Mouse (Mus musculus) ES-E14 (cell line): ENCODE measurements around the gene Gpr107. TPM values are rescaled to one million over a fixed set of nuclear protein-coding genes. Genes with fewer than 3 reads are reported as not detected.

ENCODE experiments used
- DNase-seq: peaks from one replicate; pipeline ENCODE4 v3.0.0-alpha.2; 2013; ENCODE audit warnings: low read depth, low spot score
- H3K27ac ChIP-seq: 2 replicates; pipeline ENCODE4 v1.5.1; 2012; ENCODE audit warnings: low read depth, mild to moderate bottlenecking, low read length, moderate library complexity, mixed read lengths; ENCODE audit not compliant: poor library complexity, insufficient read depth, severe bottlenecking
- H3K36me3 ChIP-seq: 2 replicates; pipeline ENCODE4 v1.6.1; 2012; ENCODE audit warnings: mild to moderate bottlenecking, low read length, moderate library complexity, mixed read lengths; ENCODE audit not compliant: control insufficient read depth, poor library complexity, insufficient read depth, severe bottlenecking
- H3K4me1 ChIP-seq, 2 experiments: fragments of 150-350 bp in 1 of 2; sonication (generic) in 1 of 2; 2 replicates each; pipeline ENCODE4 v1.6.1; 2012; ENCODE audit warnings: low read length in 2 of 2, mild to moderate bottlenecking in 1 of 2, mixed read lengths in 1 of 2; ENCODE audit not compliant: control insufficient read depth in 2 of 2, insufficient read depth in 2 of 2, poor library complexity in 1 of 2
- H3K4me3 ChIP-seq, 2 experiments: fragments of 150-350 bp in 1 of 2; sonication (generic) in 1 of 2; 2 replicates each; pipeline ENCODE4 v1.5.1; 2012; ENCODE audit warnings: low read length in 2 of 2, low read depth in 1 of 2, mild to moderate bottlenecking in 1 of 2, mixed read lengths in 1 of 2; ENCODE audit not compliant: insufficient read depth in 1 of 2, poor library complexity in 1 of 2, severe bottlenecking in 1 of 2
- H3K9ac ChIP-seq: 2 replicates; pipeline ENCODE4 v1.6.1; 2012; ENCODE audit warnings: low read depth, mild to moderate bottlenecking, low read length, mixed read lengths; ENCODE audit not compliant: poor library complexity, insufficient read depth, severe bottlenecking
- H3K9me3 ChIP-seq: fragments of 150-350 bp; sonication (generic); 2 replicates; pipeline ENCODE4 v1.6.1; 2012; ENCODE audit warnings: low read depth, mild to moderate bottlenecking, low read length; ENCODE audit not compliant: control insufficient read depth, insufficient read depth
- CHD2 ChIP-seq: IDR thresholded peaks from 2 replicates; pipeline ENCODE4 v1.6.1; 2014; ENCODE audit warnings: mild to moderate bottlenecking, low read depth, low read length, inconsistent platforms
- HCFC1 ChIP-seq: IDR thresholded peaks from 2 replicates; pipeline ENCODE4 v1.6.1; 2012; ENCODE audit warnings: low read length, inconsistent platforms, borderline replicate concordance; ENCODE audit not compliant: insufficient read depth
- MAFK ChIP-seq: IDR thresholded peaks from 2 replicates; pipeline ENCODE4 v1.6.1; 2014; ENCODE audit warnings: mild to moderate bottlenecking, low read depth, low read length, inconsistent platforms; ENCODE audit not compliant: insufficient read depth
- ZC3H11A ChIP-seq: IDR thresholded peaks from 2 replicates; pipeline ENCODE4 v1.6.1; 2012; ENCODE audit warnings: low read depth, mild to moderate bottlenecking, inconsistent platforms, low read length, borderline replicate concordance
- ZNF384 ChIP-seq: IDR thresholded peaks from 2 replicates; pipeline ENCODE4 v1.6.1; 2012; ENCODE audit warnings: low read depth, low read length, inconsistent platforms
- in situ Hi-C, 2 experiments: fragments of 600-800 bp; cut with MboI; formaldehyde crosslinking; loops; one replicate each; pipeline ENCODE4 v1.15.1; 2025; ENCODE audit warnings: low sequenced_read_pairs in 2 of 2, inconsistent platforms in 1 of 2; ENCODE audit not compliant: unreplicated experiment in 2 of 2
- total RNA-seq: library from RNA; depleted of rRNA; stranded (reverse); fragments of 300-350 nt; gene quantifications from 2 replicates; pipeline ENCODE4 v1.2.3, GENCODE M21; 2012

The Gpr107 gene
- total RNA-seq, 1 experiment: 111 TPM

GRCm38 (mm10) chr2:31106621-31107320 is 45.3 kb upstream of the Gpr107 start:
- TF ChIP-seq ZC3H11A (no peak), CHD2 (no peak), ZNF384 (no peak), MAFK (no peak), HCFC1 (no peak)
- H3K9me3 ChIP-seq: no peaks in the 10 kb centered on the region
- H3K9ac ChIP-seq: no peak overlapping the region
- H3K36me3 ChIP-seq: no peaks in the 10 kb centered on the region
- DNase-seq: no peak
- no peak overlapping the region for H3K4me3 ChIP-seq
- peaks cover 12 to 22% of the 10 kb centered on the region in 2 experiments for H3K4me1 ChIP-seq
- in situ Hi-C loops: no loop called here
- no peak overlapping the region for H3K27ac ChIP-seq

DNA sequence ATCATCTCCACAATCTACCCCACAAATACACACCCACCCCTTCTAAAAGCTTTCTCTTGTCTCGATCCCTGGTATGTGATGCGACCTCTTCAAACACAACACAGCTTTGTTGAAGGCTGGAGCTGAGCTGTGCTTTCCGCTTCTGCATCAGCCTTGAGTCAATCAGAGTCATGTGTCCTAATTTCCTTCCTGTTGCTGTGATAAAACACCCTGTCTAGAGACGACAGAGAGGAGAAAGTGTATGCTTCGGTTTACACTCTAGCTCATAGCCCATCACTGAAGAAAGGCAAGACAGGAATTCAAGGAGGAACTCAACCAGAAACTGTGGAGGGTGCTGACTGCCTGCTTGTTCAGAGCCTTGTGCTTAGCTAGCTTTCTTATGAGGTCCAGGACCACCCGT is 43.9 kb upstream of the Gpr107 start:
- Histone ChIP-seq H3K4me3 (no peak overlapping the region), H3K27ac (no peak overlapping the region), H3K9me3 (no peaks in the 10 kb centered on the region), H3K9ac (no peak overlapping the region), H3K36me3 (no peaks in the 10 kb centered on the region), H3K4me1 (peaks cover 12 to 22% of the 10 kb centered on the region in 2 experiments)
- in situ Hi-C loops: no loop called here
- TF ChIP-seq ZC3H11A (no peak), HCFC1 (no peak), CHD2 (no peak), ZNF384 (no peak), MAFK (no peak)
- no peak for DNase-seq

GRCm38 (mm10) chr2:31109960-31110548 is 42.1 kb upstream of the Gpr107 start:
- Histone ChIP-seq H3K4me3 (no peak overlapping the region), H3K4me1 (peaks cover 12 to 22% of the 10 kb centered on the region in 2 experiments), H3K9ac (no peak overlapping the region), H3K9me3 (no peaks in the 10 kb centered on the region), H3K27ac (no peak overlapping the region), H3K36me3 (no peaks in the 10 kb centered on the region)
- DNase-seq: no peak
- TF ChIP-seq CHD2 (no peak), HCFC1 (no peak), ZNF384 (no peak), ZC3H11A (no peak)
- in situ Hi-C loops: no loop called here

- Histone ChIP-seq H3K9me3 (no peaks in the 10 kb centered on the region), H3K36me3 (no peaks in the 10 kb centered on the region; the same call in 1 of the 2 replicates), H3K27ac (no peak overlapping the region), H3K4me1 (peaks cover 12 to 26% of the 10 kb centered on the region in 2 experiments), H3K4me3 (no peak overlapping the region), H3K9ac (no peak overlapping the region)
- in situ Hi-C loops: no loop called here
- TF ChIP-seq ZNF384 (no peak), MAFK (no peak), ZC3H11A (no peak), HCFC1 (no peak), CHD2 (no peak)
- DNase-seq: no peak
Measured at GRCm38 (mm10) chr2:31111685-31112084, 40.4 kb upstream of the Gpr107 start.
